Mouse (Mus musculus) embryonic fibroblast, embryonic 13.5 days (primary cell): Measurements from ENCODE around the gene Neurl4. TPM values are rescaled to one million over a fixed set of nuclear protein-coding genes. Genes with fewer than 3 reads are reported as not detected.

Experiments used
- H3K27ac ChIP-seq: 2 replicates; pipeline ENCODE4 v1.5.1; 2012; ENCODE audit warnings: low read length, control low read depth, inconsistent platforms; ENCODE audit not compliant: insufficient read depth
- H3K4me1 ChIP-seq: 2 replicates; pipeline ENCODE4 v1.6.1; 2011; ENCODE audit warnings: low read length; ENCODE audit not compliant: control insufficient read depth, insufficient read depth
- H3K4me3 ChIP-seq: 2 replicates; pipeline ENCODE4 v1.5.1; 2011; ENCODE audit warnings: mild to moderate bottlenecking, control low read depth, low read length; ENCODE audit not compliant: insufficient read depth
- CTCF ChIP-seq: IDR thresholded peaks from 2 replicates; pipeline ENCODE4 v1.5.1; 2011; ENCODE audit warnings: mild to moderate bottlenecking, control low read depth, low read length, moderate library complexity, borderline replicate concordance; ENCODE audit not compliant: insufficient read depth
- POLR2A ChIP-seq: IDR thresholded peaks from 2 replicates; pipeline ENCODE4 v1.6.1; 2011; ENCODE audit warnings: low read depth, mild to moderate bottlenecking, control low read depth, low read length, moderate library complexity
- polyA plus RNA-seq: library from polyadenylated mRNA; stranded (reverse); fragments of >200 nt; gene quantifications from 2 replicates; pipeline ENCODE4 v1.2.4, GENCODE M21; 2011; ENCODE audit warnings: low read depth; ENCODE audit not compliant: missing spikeins, insufficient read length

Gene Neurl4
- polyA plus RNA-seq, 1 experiment = 31.8 TPM

DNA sequence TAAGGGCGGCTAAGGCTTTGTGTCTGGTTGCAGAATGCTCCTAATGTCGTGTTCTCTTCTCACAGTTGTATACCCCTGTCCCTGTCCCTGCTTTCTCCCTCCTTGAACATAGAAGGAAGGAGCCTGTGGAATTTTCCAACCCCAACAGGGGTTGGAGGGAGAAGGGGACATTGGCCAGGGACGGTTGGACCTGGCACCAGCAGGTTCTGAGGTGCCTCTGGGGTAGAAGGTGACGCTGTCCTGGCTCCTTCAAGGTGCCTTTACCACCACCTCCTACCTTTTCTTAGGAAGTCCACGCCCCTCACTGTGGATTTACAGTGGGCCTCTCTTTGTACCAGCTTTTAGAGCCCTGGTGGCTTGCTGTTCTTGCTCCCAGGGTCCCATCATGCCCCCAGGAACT is 37.0 kb downstream of the Neurl4 start:
- Histone ChIP-seq H3K4me1 (no peaks in the 10 kb centered on the region), H3K27ac (no peak overlapping the region), H3K4me3 (no peak overlapping the region)
- TF ChIP-seq POLR2A (no peak), CTCF (no peak)

DNA sequence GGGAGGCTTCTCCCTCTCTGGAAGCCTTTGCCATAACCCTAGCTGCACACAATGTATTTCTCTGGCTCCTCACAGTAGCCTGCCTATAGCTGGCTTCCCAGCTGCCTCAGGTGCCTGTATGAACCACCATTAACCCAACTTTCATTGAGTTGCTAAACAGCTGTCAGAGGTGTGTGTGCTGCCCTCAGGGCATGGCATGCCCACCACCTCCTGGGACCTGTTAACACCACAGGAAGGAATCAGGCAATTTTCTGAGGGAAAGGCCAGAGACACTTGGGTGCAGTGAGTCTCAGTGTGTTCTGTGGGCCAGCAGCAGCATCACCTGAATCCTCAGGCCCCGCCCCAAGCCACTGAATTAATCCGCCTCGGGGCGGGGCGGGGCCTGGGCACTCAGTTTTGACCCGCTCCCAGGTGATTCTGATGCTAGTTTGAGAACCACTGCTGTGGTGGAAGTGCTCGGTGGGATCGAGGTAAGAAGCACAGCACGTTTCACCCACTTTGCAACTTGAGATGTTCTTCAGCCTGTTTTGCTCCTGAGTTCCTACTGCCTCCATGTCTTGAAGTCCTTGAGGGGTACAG is 37.6 kb downstream of the Neurl4 start:
- H3K4me3 ChIP-seq = no peak overlapping the region
- H3K4me1 ChIP-seq = no peaks in the 10 kb centered on the region
- no peak overlapping the region for H3K27ac ChIP-seq
- TF ChIP-seq CTCF (no peak), POLR2A (no peak)

DNA sequence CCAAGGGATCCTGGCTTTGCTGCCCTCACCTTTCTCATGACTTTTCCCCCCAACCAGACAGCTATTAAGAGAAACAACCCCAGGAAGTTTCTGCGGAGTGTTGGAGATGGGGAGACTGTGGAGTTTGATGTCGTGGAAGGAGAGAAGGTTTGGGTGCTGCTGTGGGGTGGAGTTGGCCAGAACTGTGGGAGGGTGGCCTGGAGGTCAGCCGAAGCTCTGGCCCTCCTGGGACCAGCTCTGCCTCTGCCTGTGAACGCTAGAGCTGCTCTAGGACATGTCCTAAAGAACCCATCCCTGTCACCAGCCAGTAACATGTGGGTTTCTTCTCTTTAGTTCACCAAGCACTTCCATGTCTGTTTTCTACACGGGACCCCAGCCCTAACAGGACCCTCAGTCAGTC is 38.3 kb downstream of the Neurl4 start:
- Histone ChIP-seq H3K27ac (no peak overlapping the region), H3K4me3 (no peak overlapping the region), H3K4me1 (no peaks in the 10 kb centered on the region)
- no peak for TF ChIP-seq CTCF
- TF ChIP-seq POLR2A = no peak

DNA sequence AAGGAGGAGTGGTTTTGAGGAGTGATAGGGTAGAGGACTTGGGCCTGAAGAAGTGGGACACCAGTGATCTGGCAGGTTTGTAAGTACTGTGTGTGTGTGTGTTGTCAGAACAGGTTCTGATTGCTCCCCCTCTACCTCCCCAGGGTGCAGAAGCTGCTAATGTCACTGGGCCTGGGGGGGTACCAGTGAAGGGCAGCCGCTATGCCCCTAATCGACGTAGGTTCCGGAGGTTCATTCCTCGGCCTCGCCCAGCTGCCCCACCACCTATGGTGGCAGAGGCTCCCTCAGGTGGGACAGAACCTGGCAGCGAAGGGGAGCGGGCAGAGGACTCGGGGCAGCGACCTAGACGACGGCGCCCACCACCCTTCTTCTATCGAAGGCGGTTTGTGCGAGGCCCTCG is 38.9 kb downstream of the Neurl4 start:
- TF ChIP-seq CTCF (no peak), POLR2A (no peak)
- no peak overlapping the region for H3K4me3 ChIP-seq
- H3K4me1 ChIP-seq = no peaks in the 10 kb centered on the region

DNA sequence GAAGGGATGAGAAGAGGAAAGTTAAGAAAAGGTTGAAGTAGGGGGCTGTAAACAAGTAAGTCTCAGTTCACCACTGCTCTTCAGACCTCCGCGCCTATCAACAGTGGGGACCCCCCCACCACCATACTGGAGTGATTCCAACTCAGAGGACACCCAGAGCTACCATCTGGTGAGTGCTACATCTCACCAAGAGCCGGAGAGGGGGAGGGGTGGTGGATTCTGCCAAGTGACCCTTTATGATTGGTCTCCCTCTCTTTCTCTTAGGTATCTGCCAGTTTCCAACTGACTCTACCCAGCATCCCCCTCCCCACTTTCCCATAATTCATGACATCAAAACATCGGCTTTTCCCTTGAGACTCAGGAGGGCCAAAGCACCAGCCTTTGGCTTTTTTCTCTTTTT is 40.1 kb downstream of the Neurl4 start:
- H3K4me3 ChIP-seq = no peak overlapping the region
- H3K27ac ChIP-seq = no peak overlapping the region
- TF ChIP-seq POLR2A (no peak), CTCF (no peak)
- H3K4me1 ChIP-seq = no peaks in the 10 kb centered on the region

More for the DNA sequence above, 38.9 kb downstream of the Neurl4 start:
- no peak overlapping the region for H3K27ac ChIP-seq

DNA sequence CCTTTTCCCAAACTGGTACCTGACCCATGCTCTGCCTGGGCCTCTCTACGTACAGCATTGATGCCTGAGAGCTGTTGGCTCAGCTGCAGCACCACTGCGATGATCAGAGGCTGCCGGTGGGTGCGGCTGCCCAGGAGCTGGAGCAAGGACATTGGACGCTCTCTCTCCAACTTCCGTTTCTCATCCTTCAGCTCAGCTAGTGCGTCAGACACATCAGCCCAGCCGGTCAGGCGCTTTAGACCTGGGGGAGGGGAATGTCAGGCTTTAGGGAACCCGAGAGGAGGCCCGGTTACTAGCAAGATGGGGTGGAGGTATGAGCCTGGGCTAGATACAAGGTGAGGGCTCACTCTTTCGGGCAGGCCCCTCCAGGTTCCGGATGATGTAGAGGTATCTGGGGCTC is 44.3 kb downstream of the Neurl4 start:
- no peak overlapping the region for H3K27ac ChIP-seq
- no peak overlapping the region for H3K4me3 ChIP-seq
- no peak for TF ChIP-seq POLR2A
- no peaks in the 10 kb centered on the region for H3K4me1 ChIP-seq

DNA sequence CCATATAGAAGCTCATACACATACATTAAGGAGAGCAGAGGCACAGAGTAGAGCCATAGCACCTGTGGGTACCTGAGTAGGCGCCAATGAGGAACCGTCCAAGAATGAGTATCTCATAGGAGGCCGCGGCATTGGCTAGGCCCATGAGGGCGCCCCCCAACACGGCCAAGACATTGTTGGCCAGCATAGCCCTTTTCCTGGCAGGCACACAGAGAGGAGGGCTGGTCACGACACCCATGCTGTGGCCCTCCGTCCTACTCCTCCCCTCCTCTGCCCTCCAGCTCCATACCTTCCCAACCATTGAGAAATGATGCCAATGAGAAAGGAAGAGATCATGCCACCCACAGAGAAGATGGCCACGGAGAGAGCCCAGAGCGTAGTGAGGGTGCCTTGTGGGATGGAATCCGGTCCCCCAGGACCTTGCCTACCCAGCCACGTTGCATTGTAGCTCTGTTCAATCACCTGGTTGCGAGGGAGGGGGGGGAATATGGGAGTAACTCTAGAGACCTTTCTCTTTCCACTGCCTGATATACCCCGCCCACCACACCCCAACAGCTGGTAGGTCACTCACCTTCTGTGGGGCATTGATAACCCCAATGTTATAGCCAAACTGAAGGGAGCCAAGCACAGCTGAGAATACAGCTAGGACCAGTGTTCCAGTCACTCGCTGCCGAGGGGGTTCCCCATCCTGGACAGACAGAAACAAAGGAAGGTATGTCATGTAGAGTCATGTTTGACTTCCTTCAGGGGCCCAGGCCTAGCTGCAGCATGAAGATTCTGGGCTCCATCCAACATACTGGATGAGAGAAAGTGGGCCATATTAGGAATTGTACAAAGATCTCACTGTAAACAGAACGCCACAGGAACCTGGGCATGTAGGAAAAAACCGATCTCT is 45.4 kb downstream of the Neurl4 start:
- H3K27ac ChIP-seq = no peak overlapping the region
- H3K4me1 ChIP-seq = no peaks in the 10 kb centered on the region
- no peak overlapping the region for H3K4me3 ChIP-seq
- TF ChIP-seq POLR2A (no peak), CTCF (no peak)

DNA sequence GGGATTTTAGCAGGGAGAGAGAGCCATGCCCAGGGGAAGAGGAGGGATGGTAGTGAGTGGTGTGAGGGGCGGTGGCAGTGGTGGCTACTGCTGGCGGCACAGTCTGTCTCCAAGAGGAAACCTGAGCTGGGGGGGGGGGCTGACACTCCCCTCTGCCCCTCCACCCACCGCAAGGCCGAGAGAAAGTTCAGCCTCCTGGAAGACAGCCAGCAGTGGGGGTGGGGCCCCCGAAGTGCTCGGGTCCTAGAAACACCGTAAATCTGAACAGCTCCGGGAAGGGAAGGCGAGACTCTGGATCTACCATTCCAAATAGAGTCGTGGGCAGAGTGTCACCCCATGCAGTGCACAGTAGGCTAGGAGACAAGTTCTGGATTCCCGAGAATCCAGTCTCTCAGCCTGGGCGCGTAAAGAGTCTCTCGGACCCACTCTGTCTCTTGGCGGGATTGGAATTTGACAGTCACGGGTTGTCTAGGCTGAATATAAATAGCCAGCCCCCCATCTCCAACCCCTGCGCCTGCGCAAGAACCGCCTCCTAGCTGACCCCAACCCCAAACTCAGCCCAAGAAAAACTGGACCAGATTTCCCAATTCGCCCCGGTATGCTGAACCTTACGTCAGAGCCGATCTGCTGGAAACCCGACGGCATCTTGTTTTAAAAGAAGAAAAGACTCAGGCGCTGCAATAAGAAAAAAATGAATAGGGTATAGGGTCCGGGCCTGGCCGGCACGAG is 46.6 kb downstream of the Neurl4 start:
- Histone ChIP-seq H3K4me1 (no peaks in the 10 kb centered on the region), H3K4me3 (peak overlapping the region; percentile 50), H3K27ac (no peak overlapping the region)
- TF ChIP-seq CTCF (no peak), POLR2A (no peak)

DNA sequence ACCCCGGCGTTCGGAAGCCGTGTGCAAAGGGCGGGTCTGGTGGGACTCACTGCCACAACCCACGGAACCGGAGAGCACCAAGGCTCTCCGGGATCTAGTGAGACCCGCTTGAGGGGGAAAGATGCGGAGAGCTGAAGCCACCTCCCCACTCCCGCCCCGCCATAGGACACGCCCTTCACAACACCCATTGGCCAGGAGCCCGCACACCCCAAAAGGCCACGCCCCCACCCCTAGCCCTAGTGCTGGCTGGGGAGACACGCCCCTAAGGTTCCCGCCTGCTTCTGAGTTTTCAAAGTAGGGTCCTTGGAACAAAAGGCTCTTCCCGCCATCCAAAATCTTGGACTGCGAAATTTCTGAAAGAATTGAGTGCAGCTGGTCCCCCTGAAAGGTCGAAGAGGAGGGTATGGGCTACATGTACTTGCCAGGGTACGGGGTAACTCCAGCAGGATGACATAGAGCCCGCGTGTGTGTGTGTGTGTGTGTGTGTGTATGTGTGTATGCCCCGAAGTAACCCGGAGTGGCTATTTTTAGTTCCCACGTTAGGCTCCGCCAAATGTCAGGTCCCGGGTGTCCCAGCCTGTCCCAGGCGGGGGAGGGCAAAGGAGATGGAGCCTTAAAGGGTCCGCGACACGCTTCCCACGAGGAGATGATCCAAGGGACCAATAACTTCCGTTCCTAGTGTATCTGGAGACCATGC is 47.3 kb downstream of the Neurl4 start, which contains the start of gene Slc2a4:
Slc2a4 (minus strand) TSS at position 123 of the 697 bp plus-strand sequence.
- TF ChIP-seq CTCF (no peak), POLR2A (peak; percentile 52; the same call in 1 of the 2 replicates)
- H3K27ac ChIP-seq = no peak within 1 kb of the TSS
- H3K4me1 ChIP-seq = no peaks in the 10 kb centered on the region
- H3K4me3 ChIP-seq = peak within 1 kb of the TSS; percentile 50

DNA sequence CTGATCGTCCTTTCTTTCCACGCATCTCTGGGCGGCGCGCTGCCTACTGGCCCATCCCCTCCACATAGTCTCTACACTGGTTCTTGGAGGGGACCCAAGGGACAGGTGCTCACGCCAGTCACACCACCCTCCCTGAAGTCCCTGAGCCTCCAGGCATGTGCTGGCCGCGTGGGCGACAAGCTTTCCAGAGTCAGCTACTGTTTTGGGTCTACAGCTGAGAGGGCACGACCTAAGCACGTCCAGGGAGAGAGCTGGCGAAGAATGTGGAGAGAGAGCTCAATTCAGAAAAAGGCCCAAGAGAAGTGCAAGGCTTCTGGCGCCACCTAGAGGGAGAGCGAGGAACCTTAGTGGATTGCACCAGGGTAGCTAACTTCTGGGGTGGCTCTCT is 47.9 kb downstream of the Neurl4 start:
- no peak overlapping the region for H3K27ac ChIP-seq
- peak overlapping the region; percentile 23 for H3K4me3 ChIP-seq
- TF ChIP-seq POLR2A = no peak
- peak; percentile 63; the same call in 1 of the 2 replicates for TF ChIP-seq CTCF
- H3K4me1 ChIP-seq = no peaks in the 10 kb centered on the region
